Mouse (Mus musculus) cortical plate, adult 2 months (tissue): ENCODE data around the gene Scn8a. TPM values are rescaled to one million over a fixed set of nuclear protein-coding genes. Genes with fewer than 3 reads are reported as not detected.

Experiments used
- H3K27ac ChIP-seq: fragments of 200-500 bp; 2 replicates; pipeline ENCODE4 v1.5.1; 2012; ENCODE audit warnings: low read length, control low read depth, inconsistent platforms; ENCODE audit not compliant: insufficient read depth
- H3K4me1 ChIP-seq: fragments of 200-500 bp; 2 replicates; pipeline ENCODE4 v1.6.1; 2011; ENCODE audit warnings: low read length; ENCODE audit not compliant: control insufficient read depth, insufficient read depth
- H3K4me3 ChIP-seq: fragments of 200-500 bp; 2 replicates; pipeline ENCODE4 v1.5.1; 2011; ENCODE audit warnings: mild to moderate bottlenecking, low read length, control low read depth; ENCODE audit not compliant: insufficient read depth
- CTCF ChIP-seq: fragments of 200-500 bp; IDR thresholded peaks from 2 replicates; pipeline ENCODE4 v1.5.1; 2011; ENCODE audit warnings: mild to moderate bottlenecking, control low read depth, low read length; ENCODE audit not compliant: insufficient read depth; ENCODE audit errors: extremely low read depth
- POLR2A ChIP-seq: fragments of 200-500 bp; IDR thresholded peaks from 2 replicates; pipeline ENCODE4 v1.6.1; 2011; ENCODE audit warnings: mild to moderate bottlenecking, low read length, control low read depth; ENCODE audit not compliant: insufficient read depth; ENCODE audit errors: extremely low read depth
- polyA plus RNA-seq: library from polyadenylated mRNA; depleted of rRNA; stranded (reverse); fragments of >200 nt; gene quantifications from 2 replicates; pipeline ENCODE4 v1.2.3, GENCODE M21; 2012

Scn8a gene
- polyA plus RNA-seq, 1 experiment: 111 TPM

DNA sequence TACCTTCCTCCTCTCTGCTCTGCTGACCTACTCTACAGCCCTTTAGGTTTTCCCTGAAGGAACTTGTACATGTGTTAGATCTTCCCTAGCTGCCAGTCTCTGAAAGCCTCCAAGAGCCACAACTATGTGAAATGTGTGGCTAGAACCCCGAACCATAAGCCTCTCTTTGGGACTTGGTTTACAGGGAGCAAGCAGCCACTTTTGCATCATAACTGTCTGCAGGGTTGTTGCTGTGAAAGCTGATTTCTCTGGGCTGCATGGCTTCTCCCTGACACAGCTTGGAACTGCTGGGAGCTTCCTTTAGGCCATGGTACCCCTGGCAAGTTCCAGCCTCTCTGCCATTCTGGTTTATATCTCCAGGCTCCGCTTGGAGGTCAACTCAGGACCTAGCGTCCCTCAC, 132.8 kb downstream of the Scn8a start:
- H3K4me1 ChIP-seq: peaks cover 16% of the 10 kb centered on the region
- no peak overlapping the region for H3K4me3 ChIP-seq
- TF ChIP-seq POLR2A (no peak), CTCF (no peak)
- no peak overlapping the region for H3K27ac ChIP-seq

DNA sequence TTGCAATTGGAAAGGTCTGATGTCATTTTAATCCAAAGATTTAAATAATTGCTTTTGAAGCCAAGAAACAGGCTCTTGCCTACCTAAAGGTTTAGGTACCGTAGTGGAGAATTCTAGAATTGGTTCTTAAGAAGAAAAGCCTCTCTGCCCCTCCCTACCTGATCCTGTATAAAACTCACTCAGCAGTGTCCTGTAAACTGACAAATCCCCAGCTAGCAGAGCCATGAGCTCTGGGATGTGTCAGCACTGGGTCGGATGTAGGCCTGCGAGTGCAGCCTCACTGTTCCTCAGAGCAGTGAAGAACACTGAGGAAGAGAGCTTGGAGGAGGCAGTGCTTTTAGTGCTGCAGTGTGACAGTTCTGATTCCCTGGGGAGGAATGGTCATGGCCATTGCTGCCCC, 134.9 kb downstream of the Scn8a start:
- TF ChIP-seq POLR2A (no peak), CTCF (no peak)
- Histone ChIP-seq H3K4me1 (peaks cover 19% of the 10 kb centered on the region), H3K4me3 (no peak overlapping the region), H3K27ac (peak overlapping the region; percentile 80)

- no peak for TF ChIP-seq CTCF
- no peak for TF ChIP-seq POLR2A
Measured at GRCm38 (mm10) chr15:101005717-101006116, 136.1 kb downstream of the Scn8a start.

GRCm38 (mm10) chr15:101006251-101007040, 136.8 kb downstream of the Scn8a start:
- no peak overlapping the region; the same call in 1 of the 2 replicates for H3K4me3 ChIP-seq
- no peak for TF ChIP-seq CTCF
- TF ChIP-seq POLR2A: peak; percentile 43; the same call in 1 of the 2 replicates
- H3K4me1 ChIP-seq: peaks cover 19% of the 10 kb centered on the region
- H3K27ac ChIP-seq: peak overlapping the region; percentile 47

More at GRCm38 (mm10) chr15:101005717-101006116, 136.1 kb downstream of the Scn8a start:
- Histone ChIP-seq H3K27ac (no peak overlapping the region), H3K4me1 (peaks cover 19% of the 10 kb centered on the region), H3K4me3 (no peak overlapping the region)

DNA sequence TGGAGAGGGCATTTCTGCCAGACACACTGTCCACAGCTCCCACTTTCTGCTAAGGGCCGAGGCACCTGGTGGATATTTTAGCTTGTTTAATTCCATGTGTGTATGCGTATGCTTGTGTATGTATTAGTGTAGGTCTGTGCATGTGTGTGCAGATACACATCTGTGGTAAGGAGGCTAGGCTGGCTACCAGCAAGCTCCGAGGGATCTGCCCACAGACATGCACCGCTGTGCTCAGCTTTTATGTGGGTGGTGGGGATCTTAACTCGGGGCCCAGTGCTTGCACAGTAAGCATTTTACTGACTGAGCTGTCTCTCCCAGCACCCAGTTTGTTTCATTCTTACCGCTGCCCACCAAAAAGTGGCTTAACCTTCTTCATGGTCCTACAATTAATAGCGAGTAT, 137.6 kb downstream of the Scn8a start:
- Histone ChIP-seq H3K4me3 (no peak overlapping the region), H3K27ac (peak overlapping the region; percentile 47), H3K4me1 (peaks cover 19% of the 10 kb centered on the region)
- TF ChIP-seq POLR2A: no peak
- TF ChIP-seq CTCF: no peak

DNA sequence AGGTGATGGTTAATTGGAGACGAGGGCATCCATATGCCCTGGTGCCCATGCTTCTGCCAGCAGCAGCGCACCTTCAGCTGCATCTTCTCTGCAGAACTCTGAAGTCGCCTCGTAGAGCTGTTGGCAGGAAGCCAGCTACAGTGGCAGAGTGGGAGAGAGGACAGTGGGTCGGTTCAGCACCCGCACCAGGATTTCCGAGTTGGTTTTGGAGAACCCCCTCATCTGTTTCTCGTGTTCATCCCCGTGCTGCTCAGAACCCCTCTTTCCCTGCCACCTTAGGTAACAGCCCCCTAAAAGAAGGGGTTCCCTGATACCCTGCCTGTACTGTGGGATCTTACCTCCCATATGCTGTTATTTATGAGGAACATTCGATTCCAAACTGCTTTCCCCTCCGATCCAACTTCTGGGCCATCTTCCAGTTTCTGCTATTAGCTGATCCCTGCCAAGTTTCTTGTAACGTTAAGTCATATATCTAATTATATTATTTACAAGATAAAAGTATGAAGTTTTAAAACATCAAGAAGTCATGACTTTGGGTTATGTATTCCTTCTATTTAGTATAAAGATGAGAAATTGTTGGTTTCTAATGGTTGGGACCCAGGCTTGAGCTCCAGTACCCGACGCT, 138.8 kb downstream of the Scn8a start:
- TF ChIP-seq POLR2A (no peak), CTCF (no peak)

GRCm38 (mm10) chr15:101011352-101011751, 141.7 kb downstream of the Scn8a start:
- Histone ChIP-seq H3K27ac (no peak overlapping the region), H3K4me1 (peaks cover 10% of the 10 kb centered on the region), H3K4me3 (no peak overlapping the region)
- no peak for TF ChIP-seq CTCF
- no peak for TF ChIP-seq POLR2A

More for the DNA sequence above, 138.8 kb downstream of the Scn8a start:
- peaks cover 19% of the 10 kb centered on the region for H3K4me1 ChIP-seq
- peak overlapping the region; percentile 8; the same call in 1 of the 2 replicates for H3K27ac ChIP-seq
- H3K4me3 ChIP-seq: no peak overlapping the region

DNA sequence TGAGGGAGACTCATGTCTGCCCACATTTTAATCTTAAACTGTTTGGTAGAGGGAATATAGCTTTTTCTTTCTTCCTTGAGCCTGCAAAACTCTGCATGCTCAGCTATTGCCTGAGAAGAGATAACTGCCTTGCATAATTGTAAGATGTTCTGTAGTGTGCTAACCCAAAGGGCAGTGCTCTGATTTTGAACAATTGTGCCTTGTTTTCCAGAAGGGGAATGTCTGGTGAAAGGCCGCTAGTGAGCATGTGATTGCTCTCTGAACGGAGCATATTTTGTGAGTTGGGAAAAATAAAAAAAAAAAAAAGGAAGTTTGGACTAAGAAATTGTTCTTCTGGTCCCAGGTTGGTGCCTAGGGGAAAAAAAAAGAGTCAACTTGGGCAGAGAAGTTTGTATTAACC, 159.3 kb downstream of the Scn8a start:
- Histone ChIP-seq H3K27ac (no peak overlapping the region), H3K4me3 (no peak overlapping the region)

GRCm38 (mm10) chr15:101039651-101040050, 170.0 kb downstream of the Scn8a start:
- H3K4me1 ChIP-seq: no peaks in the 10 kb centered on the region
- no peak overlapping the region for H3K27ac ChIP-seq
- TF ChIP-seq POLR2A: no peak
- TF ChIP-seq CTCF: peak; percentile 17; the same call in 1 of the 2 replicates
- no peak overlapping the region for H3K4me3 ChIP-seq

More for the DNA sequence above, 159.3 kb downstream of the Scn8a start:
- TF ChIP-seq CTCF (no peak), POLR2A (no peak)
- H3K4me1 ChIP-seq: no peaks in the 10 kb centered on the region
